Mouse (Mus musculus): ENCODE results near the gene Tfpi. TPM values are rescaled to one million over a fixed set of nuclear protein-coding genes. Genes with fewer than 3 reads are reported as not detected.
"Not testable (repeated sequence)": the region's sequence is repeated elsewhere in the genome, so short reads cannot be mapped to it uniquely, and the experiment has no call there.

The Tfpi gene
- 16.5 and 17.2 TPM in 2 replicates for polyA plus RNA-seq (2016; fragmentation: Nextera tagmentation; extraction: Ambion mirVana)

DNA sequence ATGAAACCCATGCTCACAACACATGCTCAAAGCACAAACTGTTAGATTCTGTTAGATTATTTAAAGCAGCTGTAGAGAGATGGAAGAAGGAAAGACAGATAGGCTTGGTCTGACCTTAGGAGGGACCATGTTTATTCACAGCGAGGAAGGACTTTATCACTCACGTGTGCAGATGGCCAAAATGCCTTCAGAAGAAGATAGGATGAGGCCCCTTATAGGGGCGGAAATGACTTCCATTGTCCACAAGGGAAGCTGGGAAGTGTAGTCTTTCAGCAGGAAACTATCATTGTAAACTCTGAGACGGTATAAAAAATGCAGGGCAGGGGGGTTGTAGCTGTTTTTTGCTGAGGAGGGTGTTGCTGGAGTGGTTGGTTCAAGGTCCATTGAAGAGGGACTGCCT, at the start of gene Tfpi:
Tfpi (minus strand) TSS at position 199 of the 400 bp plus-strand sequence.
- WGBS: 71% methylated on average over 4 of the region's 4 CpGs
- H3K27ac ChIP-seq (replicated peaks): peak within 1 kb of the TSS; percentile 28

DNA sequence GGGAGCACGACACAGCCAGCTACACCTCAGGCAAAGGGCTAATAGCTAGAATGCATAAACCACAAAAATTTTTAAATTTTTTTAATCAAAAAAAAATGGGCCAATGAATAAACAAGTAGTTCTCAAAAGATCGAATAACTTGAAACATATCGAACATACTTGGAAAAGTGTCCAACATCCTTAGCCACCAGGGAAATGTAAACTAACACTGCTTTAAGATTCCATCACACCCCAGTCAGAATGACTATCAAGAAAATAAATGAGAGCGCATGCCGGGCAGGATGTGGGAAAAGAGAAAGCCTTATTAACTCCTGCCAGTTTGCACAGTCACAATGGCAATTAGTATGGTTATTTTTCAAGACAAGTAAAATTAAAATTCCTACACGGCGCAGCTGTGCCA, 49.6 kb upstream of the Tfpi start:
- H3K9me3 ChIP-seq (replicated peaks): no peaks in the 10 kb centered on the region
- 88% methylated on average over 7 of the region's 7 CpGs for WGBS
- no peaks in the 10 kb centered on the region for H3K27me3 ChIP-seq (ENCODE audit: low read depth, poor library complexity, severe bottlenecking)
- H3K27ac ChIP-seq (replicated peaks): no peak overlapping the region
- H3K4me1 ChIP-seq: no peaks in the 10 kb centered on the region
- no peak overlapping the region for H3K4me3 ChIP-seq
- no peak for DNase-seq (ENCODE audit: low spot score)
- no peaks in the 10 kb centered on the region for H3K36me3 ChIP-seq

More for the DNA sequence above, at the start of gene Tfpi:
- no peaks in the 10 kb centered on the region for H3K27me3 ChIP-seq (ENCODE audit: low read depth, poor library complexity, severe bottlenecking)
- no peaks in the 10 kb centered on the region for H3K9me3 ChIP-seq (replicated peaks)
- DNase-seq (ENCODE audit: low spot score): no peak
- H3K4me3 ChIP-seq: peak within 1 kb of the TSS; percentile 14; the same call in 1 of the 2 replicates
- no peaks in the 10 kb centered on the region for H3K36me3 ChIP-seq
- H3K4me1 ChIP-seq: peaks cover 18% of the 10 kb centered on the region

DNA sequence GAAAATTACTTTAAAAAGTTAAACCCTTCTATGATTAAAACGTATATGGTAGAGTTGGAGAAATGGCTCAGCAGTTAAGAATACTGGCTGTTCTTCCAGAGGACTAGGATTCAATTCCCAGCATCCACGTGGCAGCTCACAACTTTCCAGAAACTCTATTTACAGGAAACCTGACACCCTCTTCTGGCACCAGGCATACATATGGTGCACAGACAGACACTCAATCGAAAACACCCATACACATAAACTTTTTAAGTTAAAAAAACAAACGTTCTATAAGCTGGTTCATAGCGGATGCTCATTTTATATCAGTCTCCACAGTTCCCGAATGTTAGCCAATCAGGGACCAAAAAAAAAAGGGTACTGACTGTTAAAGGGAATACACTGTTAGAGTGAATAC, 49.2 kb upstream of the Tfpi start:
- Histone ChIP-seq H3K27ac (replicated peaks) (no peak overlapping the region), H3K27me3 (ENCODE audit: low read depth, poor library complexity, severe bottlenecking) (no peaks in the 10 kb centered on the region), H3K4me1 (no peaks in the 10 kb centered on the region), H3K36me3 (no peaks in the 10 kb centered on the region), H3K4me3 (no peak overlapping the region), H3K9me3 (replicated peaks) (no peaks in the 10 kb centered on the region)
- WGBS: 76% methylated on average over 6 of the region's 6 CpGs
- DNase-seq (ENCODE audit: low spot score): no peak

DNA sequence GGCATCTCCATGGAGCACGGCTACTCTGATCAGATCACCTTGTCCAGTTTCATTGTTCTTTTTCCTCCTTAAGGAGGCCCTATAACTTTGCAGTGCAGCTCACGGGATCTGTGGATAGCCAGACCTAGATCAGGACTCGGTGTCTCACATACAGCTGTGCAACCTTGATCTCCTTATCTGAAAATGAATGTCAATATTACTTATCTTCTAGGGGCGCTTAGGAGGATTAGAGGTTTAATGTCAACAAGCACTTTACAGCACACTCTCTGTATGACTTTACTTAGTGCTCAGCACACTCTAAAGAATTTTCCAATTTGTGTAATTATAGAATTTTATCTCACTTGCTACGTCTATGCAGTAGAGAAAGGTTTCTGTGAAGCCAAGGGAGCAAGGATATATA, 48.5 kb upstream of the Tfpi start:
- no peaks in the 10 kb centered on the region for H3K4me1 ChIP-seq
- no peaks in the 10 kb centered on the region for H3K9me3 ChIP-seq (replicated peaks)
- H3K4me3 ChIP-seq: no peak overlapping the region
- 85% methylated on average over 5 of the region's 5 CpGs for WGBS
- H3K27me3 ChIP-seq (ENCODE audit: low read depth, poor library complexity, severe bottlenecking): no peaks in the 10 kb centered on the region
- H3K27ac ChIP-seq (replicated peaks): no peak overlapping the region
- DNase-seq (ENCODE audit: low spot score): no peak
- no peaks in the 10 kb centered on the region for H3K36me3 ChIP-seq

DNA sequence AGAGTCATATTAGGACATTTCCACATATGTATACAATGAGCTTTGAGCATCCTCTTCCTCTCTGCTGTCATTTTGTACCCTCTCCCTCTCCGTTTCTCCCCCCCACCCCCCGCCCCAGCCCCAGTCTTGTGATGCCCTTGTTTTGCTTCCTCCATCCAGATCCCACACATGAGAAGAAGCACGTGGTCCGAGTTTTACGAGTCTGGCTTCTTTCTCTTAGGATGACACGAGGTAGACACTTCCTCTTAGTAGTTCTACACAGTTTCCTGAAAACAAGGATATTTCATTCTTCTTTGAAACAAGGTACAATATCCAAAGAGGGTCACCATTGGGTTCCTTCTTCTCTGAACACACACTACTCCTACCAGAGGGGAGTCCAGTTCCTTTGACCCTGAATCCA, 47.4 kb upstream of the Tfpi start:
- DNase-seq (ENCODE audit: low spot score): no peak
- H3K27me3 ChIP-seq (ENCODE audit: low read depth, poor library complexity, severe bottlenecking): no peaks in the 10 kb centered on the region
- no peak overlapping the region for H3K4me3 ChIP-seq
- peaks cover 7% of the 10 kb centered on the region for H3K4me1 ChIP-seq
- H3K36me3 ChIP-seq: no peaks in the 10 kb centered on the region
- no peaks in the 10 kb centered on the region for H3K9me3 ChIP-seq (replicated peaks)
- WGBS: 84% methylated on average over 6 of the region's 6 CpGs
- no peak overlapping the region for H3K27ac ChIP-seq (replicated peaks)

DNA sequence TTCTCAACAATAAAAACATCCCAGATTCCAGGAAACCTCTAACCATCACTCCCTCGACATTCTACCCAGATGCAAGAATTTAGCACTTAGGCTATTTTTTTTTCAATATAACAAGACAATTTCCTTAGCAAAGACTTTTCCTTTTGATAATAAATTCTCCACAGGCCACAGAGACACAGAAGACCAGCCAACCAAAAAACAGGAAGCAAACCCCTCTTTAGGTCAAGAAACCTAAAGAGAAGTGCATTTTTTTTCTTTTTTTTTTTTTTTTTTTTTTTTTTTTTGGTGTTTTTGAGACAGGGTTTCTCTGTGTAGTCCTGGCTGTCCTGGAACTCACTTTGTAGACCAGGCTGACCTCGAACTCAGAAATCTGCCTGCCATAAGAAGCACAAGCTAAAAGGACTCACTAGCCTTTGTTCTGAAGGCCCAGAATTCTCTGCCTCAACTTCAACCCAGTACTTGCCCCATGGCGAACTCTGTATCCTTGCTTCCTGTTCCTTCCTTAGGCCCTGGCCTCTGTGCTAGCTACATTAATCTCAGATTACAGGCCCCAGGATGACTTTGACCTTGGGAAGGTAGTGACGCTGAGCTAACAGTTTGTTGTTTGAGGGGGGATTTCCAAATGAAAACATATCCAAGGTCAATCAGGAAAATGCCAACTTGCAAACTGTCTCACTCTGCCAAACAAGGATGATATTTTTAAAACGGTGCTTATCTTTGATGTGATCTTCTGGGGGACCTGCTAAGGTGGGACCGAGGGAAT, 46.7 kb upstream of the Tfpi start:
- DNase-seq (ENCODE audit: low spot score): no peak
- H3K4me1 ChIP-seq: peaks cover 10% of the 10 kb centered on the region
- H3K27ac ChIP-seq (replicated peaks): no peak overlapping the region
- 80% methylated on average over 6 of the region's 6 CpGs for WGBS
- no peaks in the 10 kb centered on the region for H3K36me3 ChIP-seq
- H3K4me3 ChIP-seq: no peak overlapping the region
- H3K27me3 ChIP-seq (ENCODE audit: low read depth, poor library complexity, severe bottlenecking): no peaks in the 10 kb centered on the region
- H3K9me3 ChIP-seq (replicated peaks): no peaks in the 10 kb centered on the region

DNA sequence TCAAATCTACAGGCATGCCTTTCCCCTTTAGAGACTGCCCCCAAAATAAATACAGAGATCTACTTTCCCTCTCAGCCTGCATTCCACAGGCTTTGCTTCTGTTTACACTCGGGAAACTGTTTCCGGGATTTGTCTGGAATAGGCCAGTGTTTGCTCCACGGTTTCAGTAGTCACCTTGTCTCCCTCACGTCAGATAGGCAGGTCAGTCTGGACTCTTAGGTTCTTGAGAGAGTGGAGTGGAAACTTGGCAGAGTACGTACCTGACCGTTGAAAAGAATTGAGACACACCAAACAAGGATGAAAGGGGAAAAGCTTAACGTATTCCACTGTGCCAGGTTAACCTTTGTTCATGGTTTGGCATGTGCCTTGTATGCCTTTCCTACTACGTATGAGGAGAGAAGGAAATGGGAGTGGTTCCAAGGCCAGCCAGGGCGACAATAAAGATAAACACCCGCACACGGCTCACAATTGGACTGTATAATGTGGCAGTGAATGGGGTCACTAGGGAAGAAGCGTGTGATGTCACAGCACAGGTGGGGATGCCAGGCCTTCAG, 43.0 kb upstream of the Tfpi start:
- no peaks in the 10 kb centered on the region for H3K27me3 ChIP-seq (ENCODE audit: low read depth, poor library complexity, severe bottlenecking)
- H3K27ac ChIP-seq (replicated peaks): no peak overlapping the region
- 78% methylated on average over 12 of the region's 12 CpGs for WGBS
- H3K36me3 ChIP-seq: no peaks in the 10 kb centered on the region
- H3K4me1 ChIP-seq: peaks cover 10% of the 10 kb centered on the region
- DNase-seq (ENCODE audit: low spot score): no peak
- H3K4me3 ChIP-seq: no peak overlapping the region
- H3K9me3 ChIP-seq (replicated peaks): no peaks in the 10 kb centered on the region

DNA sequence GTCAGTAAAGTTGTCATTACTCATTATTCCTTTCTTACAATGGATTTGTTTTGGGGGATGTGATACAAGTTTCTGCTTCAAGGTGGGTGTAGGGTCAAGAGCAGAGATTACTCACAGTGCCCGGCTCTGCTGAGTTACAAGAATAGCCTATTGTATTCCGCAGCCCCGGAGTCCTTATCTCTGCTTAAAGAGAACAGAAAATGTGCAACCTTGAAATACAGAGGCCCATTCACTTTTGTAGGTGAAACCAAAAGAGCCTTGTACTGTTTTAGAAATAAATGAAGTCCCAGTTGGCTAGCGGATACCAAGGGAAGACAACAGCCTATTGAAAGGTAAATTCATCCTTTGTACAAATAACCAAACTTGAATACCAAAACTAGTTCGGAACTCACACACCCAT, 42.2 kb upstream of the Tfpi start:
- 71% methylated on average over 5 of the region's 5 CpGs for WGBS
- H3K27me3 ChIP-seq (ENCODE audit: low read depth, poor library complexity, severe bottlenecking): no peaks in the 10 kb centered on the region
- H3K27ac ChIP-seq (replicated peaks): no peak overlapping the region
- H3K36me3 ChIP-seq: no peaks in the 10 kb centered on the region
- peaks cover 10% of the 10 kb centered on the region for H3K4me1 ChIP-seq
- no peaks in the 10 kb centered on the region for H3K9me3 ChIP-seq (replicated peaks)
- H3K4me3 ChIP-seq: no peak overlapping the region
- no peak for DNase-seq (ENCODE audit: low spot score)

DNA sequence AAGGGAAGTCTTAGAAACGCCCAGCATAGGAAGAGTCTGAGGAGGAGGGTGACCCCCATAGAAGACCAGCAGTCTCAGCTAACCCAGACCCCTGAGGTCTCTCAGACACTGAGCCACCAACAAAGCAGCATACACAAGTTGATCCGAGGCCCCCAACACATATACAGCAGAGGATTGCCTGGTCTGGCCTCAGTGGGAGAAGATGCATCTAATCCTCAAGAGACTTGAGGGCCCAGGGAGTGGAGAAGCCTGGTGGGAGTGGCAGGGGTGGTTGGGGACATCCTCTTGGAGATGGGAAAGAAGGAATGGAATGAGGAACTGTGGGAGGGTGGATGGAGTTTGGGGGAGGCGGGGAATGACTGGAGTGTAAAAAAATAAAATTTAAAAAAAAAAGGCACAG, 36.7 kb upstream of the Tfpi start:
- WGBS: 93% methylated on average over 3 of the region's 3 CpGs
- no peak for DNase-seq (ENCODE audit: low spot score)
- Histone ChIP-seq H3K27ac (replicated peaks) (no peak overlapping the region), H3K36me3 (peaks cover 6% of the 10 kb centered on the region; the same call in 1 of the 2 replicates), H3K4me1 (no peaks in the 10 kb centered on the region), H3K27me3 (ENCODE audit: low read depth, poor library complexity, severe bottlenecking) (no peaks in the 10 kb centered on the region), H3K9me3 (replicated peaks) (no peaks in the 10 kb centered on the region), H3K4me3 (no peak overlapping the region)

DNA sequence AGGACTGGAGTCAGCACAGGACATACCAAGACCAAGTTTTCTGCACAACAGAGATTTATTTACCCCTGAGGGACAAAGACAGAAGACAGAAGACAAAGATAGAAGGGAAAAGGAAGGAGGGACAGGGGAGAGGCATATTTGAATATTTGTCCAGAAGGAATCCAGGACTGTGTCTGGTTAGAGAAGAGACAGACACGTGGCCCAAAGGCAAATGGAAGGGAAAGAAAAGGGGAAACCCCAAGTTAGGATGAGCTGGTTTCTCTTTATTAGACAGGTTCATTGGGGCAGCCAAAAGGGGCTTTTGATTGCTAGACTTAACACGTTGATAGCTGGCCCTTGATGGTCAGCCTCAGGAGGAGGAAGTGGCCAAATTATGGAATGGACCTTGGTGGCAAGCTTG, 34.9 kb upstream of the Tfpi start:
- Histone ChIP-seq H3K9me3 (replicated peaks) (no peaks in the 10 kb centered on the region), H3K4me3 (no peak overlapping the region), H3K27ac (replicated peaks) (no peak overlapping the region), H3K4me1 (no peaks in the 10 kb centered on the region), H3K36me3 (peaks cover 6% of the 10 kb centered on the region; the same call in 1 of the 2 replicates), H3K27me3 (ENCODE audit: low read depth, poor library complexity, severe bottlenecking) (no peaks in the 10 kb centered on the region)
- WGBS: 76% methylated on average over 2 of the region's 2 CpGs
- no peak for DNase-seq (ENCODE audit: low spot score)

DNA sequence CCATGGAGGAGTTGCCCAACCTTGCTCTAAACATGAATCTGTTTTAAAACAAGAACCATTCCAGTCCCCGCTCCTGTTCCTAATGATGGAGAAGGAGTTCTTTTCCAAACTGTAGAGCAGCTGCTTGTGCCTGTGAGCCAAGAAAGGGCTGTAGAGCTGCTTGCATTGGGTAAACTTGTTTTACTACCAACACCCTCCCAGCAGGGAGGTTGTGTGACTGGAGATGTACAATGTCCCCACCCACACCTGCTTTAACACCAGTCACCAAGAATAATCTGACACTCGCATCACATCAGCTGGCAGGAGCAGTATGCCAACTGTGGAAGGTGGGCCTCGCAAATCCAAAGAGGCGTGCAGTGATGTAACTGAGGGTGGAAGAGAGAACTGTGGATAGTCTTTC, 34.5 kb upstream of the Tfpi start:
- Histone ChIP-seq H3K4me1 (no peaks in the 10 kb centered on the region), H3K4me3 (no peak overlapping the region), H3K36me3 (peaks cover 6% of the 10 kb centered on the region; the same call in 1 of the 2 replicates), H3K27me3 (ENCODE audit: low read depth, poor library complexity, severe bottlenecking) (no peaks in the 10 kb centered on the region), H3K27ac (replicated peaks) (no peak overlapping the region), H3K9me3 (replicated peaks) (no peaks in the 10 kb centered on the region)
- 95% methylated on average over 4 of the region's 4 CpGs for WGBS
- no peak for DNase-seq (ENCODE audit: low spot score)

DNA sequence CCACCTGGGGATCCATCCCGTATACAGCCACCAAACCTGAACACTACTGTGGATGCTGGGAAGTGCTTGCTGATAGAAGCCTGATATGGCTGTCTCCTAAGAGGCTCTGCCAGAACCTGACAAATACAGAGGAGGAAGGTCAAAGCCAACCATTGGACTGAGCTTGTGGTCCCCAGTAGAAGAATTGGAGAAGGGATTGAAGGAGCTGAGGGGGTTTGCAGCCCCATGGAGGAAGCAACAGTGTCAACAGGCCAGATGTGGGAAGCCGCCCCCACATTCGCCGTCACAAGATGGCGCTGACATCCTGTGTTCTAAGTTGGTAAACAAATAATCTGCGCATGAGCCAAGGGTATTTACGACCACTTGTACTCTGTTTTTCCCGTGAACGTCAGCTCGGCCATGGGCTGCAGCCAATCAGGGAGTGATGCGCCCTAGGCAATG, 28.4 kb upstream of the Tfpi start:
- H3K36me3 ChIP-seq; H3K27ac ChIP-seq (replicated peaks); H3K4me1 ChIP-seq; H3K9me3 ChIP-seq (replicated peaks); H3K27me3 ChIP-seq (ENCODE audit: low read depth, poor library complexity, severe bottlenecking): not testable (repeated sequence)
- DNase-seq (ENCODE audit: low spot score): peak; percentile 32
- WGBS: 51% methylated on average over 6 of the region's 11 CpGs
- H3K4me3 ChIP-seq: peak overlapping the region; percentile 31; the same call in 1 of the 2 replicates

DNA sequence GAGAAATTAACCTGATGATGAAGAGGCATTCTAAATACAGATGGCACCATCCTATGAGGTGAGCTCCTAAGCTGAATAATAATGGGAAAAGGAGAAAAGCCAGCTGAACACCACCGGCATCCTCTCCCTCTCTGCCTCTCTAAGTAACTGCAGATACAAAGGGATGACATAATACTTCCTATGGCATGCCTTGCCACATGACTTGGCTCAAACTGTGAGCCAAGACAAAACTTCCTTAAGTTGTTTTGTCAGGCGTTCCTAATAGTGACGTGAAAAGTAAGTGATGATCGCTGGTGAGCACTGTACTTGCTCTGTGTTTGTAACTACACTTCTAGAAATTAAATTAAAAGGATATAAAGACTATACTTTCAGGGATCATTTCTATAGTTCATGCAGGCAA, 27.7 kb upstream of the Tfpi start:
- H3K9me3 ChIP-seq (replicated peaks): no peaks in the 10 kb centered on the region
- 0 out of 2 replicates have a peak, but pooled peaks cover 2% of the 10 kb centered on the region for H3K4me1 ChIP-seq
- no peaks in the 10 kb centered on the region for H3K36me3 ChIP-seq
- H3K4me3 ChIP-seq: no peak overlapping the region
- 86% methylated on average over 4 of the region's 4 CpGs for WGBS
- no peaks in the 10 kb centered on the region for H3K27me3 ChIP-seq (ENCODE audit: low read depth, poor library complexity, severe bottlenecking)
- H3K27ac ChIP-seq (replicated peaks): no peak overlapping the region
- no peak for DNase-seq (ENCODE audit: low spot score)
